Mouse (Mus musculus) central nervous system, embryonic 14 days (tissue): Measurements from ENCODE around the gene Olfr1258. TPM values are rescaled to one million over a fixed set of nuclear protein-coding genes. Genes with fewer than 3 reads are reported as not detected.

Source experiments
- polyA plus RNA-seq: library from polyadenylated mRNA; depleted of rRNA; stranded (reverse); fragments of >200 nt; gene quantifications from 2 replicates; pipeline ENCODE4 v1.2.3, GENCODE M21; 2012; rRNA removed

The Olfr1258 gene
- not detected in 2 replicates for polyA plus RNA-seq

DNA sequence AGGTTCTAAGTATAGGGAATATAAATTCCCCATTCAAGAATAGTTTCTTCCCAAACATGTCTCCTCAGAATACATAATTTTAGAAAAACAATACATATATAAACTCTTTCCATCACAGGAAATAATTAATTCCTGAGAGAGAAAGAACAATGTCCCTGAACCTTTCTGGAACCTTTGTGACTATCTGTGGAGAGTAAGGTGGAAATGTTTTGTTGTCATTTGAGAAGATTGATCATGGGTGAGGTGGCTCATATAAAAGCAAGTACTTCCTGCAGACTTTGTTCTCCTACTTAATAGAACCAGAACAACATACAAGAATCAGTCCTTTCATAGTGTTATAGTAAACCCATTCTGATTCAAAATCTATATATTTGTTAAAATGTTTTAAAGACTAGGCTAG is at the start of gene Olfr1258:
Olfr1258 (plus strand) TSS at position 301 of the 400 bp plus-strand sequence.

DNA sequence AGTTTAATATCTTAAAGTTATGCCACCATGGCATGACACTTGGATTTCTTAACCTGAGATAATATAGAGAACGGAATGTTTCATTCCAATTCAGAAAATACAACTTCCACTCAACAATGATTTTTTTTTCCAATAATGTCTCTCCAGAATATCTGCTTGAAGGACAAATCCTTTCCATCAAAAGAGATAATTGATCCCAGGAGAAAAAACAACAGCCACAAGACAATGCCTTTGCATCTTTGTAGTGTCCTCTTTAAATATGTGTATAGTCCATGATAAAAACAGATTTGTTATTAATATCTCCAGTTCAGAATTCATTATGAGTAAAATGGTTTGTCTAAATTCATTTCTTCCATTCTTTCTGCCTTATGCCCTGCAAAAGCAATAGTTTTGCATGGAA is 49.0 kb upstream of the Olfr1258 start, which contains the start of gene Olfr1257:
Olfr1257 (plus strand) TSS at position 301 of the 400 bp plus-strand sequence.

DNA sequence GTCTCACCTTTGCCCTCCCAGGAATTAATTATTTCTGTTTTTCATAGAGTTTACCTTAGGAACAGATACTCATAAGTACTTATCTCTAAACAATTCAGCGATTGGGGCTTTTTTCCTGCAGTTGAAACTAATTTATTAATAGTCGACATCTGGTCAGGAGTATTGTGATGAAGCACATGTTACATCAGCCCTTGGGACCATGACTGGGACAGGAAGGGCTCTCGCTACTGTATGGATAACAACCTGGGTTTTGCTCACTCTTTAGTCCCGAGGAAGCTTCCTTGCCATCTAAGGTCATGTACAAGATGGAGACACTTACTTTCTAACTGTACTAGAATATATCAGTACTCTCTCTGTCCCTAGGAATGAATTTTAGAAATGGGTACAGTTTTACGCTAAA is 21.5 kb downstream of the Olfr1258 start, which contains the start of gene Olfr1259:
Olfr1259 (minus strand) TSS at position 101 of the 400 bp plus-strand sequence.

DNA sequence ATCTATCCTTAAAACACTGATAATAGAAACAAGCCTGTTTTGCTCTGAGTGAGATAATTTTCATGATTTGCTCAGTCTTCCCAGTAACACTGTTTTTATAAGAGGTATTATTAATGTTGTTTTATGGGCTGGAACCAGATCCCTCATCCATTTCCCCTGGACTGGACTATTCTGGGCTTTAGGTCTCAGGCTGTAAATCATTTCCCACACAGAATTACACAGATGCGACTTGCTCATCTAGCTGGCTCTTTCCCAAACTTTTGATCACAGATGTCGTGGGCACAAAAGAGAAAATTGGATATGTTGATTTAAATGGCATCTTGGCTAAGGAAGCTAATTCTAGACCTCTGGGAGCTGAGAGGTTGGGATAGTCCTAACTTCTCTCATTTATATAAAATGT is 47.1 kb downstream of the Olfr1258 start, which contains the start of gene Olfr1260:
Olfr1260 (plus strand) TSS at position 157 of the 400 bp plus-strand sequence.

Other genes starting within 250 kb of the Olfr1258 start
- not detected in 2 replicates for gene Olfr1252, start 202.3 kb upstream of the Olfr1258 start, polyA plus RNA-seq
- gene Olfr1253, start 170.2 kb upstream of the Olfr1258 start, polyA plus RNA-seq, result not detected in 2 replicates
- gene Olfr1254, start 133.7 kb upstream of the Olfr1258 start, polyA plus RNA-seq, result not detected in 2 replicates
- gene Olfr1255, start 115.3 kb upstream of the Olfr1258 start, polyA plus RNA-seq, result not detected in 2 replicates
- gene Olfr1256, start 85.8 kb upstream of the Olfr1258 start, polyA plus RNA-seq, result not detected in 2 replicates
- gene Olfr48, start 79.1 kb upstream of the Olfr1258 start, polyA plus RNA-seq, result 0.06 TPM in 1 of 2 replicates, not detected in the other
- gene Olfr1257, start 48.9 kb upstream of the Olfr1258 start, polyA plus RNA-seq, result not detected in 2 replicates
- not detected in 2 replicates for gene Olfr1259, start 21.4 kb downstream of the Olfr1258 start, polyA plus RNA-seq
- gene Olfr1260, start 47.0 kb downstream of the Olfr1258 start, polyA plus RNA-seq, result not detected in 2 replicates
- gene Olfr1261, start 63.9 kb downstream of the Olfr1258 start, polyA plus RNA-seq, result not detected in 2 replicates
- gene Olfr1262, start 72.8 kb downstream of the Olfr1258 start, polyA plus RNA-seq, result not detected in 2 replicates
- gene Olfr1263, start 84.8 kb downstream of the Olfr1258 start, polyA plus RNA-seq, result not detected in 2 replicates
- gene Olfr1264, start 98.3 kb downstream of the Olfr1258 start, polyA plus RNA-seq, result not detected in 2 replicates
- not detected in 2 replicates for gene Olfr1265, start 108.0 kb downstream of the Olfr1258 start, polyA plus RNA-seq
- gene Olfr140, start 136.3 kb downstream of the Olfr1258 start, polyA plus RNA-seq, result not detected in 2 replicates
- not detected in 2 replicates for gene Olfr1269, start 194.1 kb downstream of the Olfr1258 start, polyA plus RNA-seq
- 0.06 TPM in 1 of 2 replicates, not detected in the other for gene Olfr32, start 215.0 kb downstream of the Olfr1258 start, polyA plus RNA-seq
- not detected in 2 replicates for gene Olfr1270, start 225.8 kb downstream of the Olfr1258 start, polyA plus RNA-seq